Mouse (Mus musculus) telencephalon, adult 2 months (tissue): ENCODE results near the gene Pbx3.

ENCODE experiments used
- DNase-seq: peaks from one replicate; pipeline ENCODE4 v3.0.0-alpha.2; 2011; ENCODE audit warnings: low read depth, low spot score

The Pbx3 gene

DNA sequence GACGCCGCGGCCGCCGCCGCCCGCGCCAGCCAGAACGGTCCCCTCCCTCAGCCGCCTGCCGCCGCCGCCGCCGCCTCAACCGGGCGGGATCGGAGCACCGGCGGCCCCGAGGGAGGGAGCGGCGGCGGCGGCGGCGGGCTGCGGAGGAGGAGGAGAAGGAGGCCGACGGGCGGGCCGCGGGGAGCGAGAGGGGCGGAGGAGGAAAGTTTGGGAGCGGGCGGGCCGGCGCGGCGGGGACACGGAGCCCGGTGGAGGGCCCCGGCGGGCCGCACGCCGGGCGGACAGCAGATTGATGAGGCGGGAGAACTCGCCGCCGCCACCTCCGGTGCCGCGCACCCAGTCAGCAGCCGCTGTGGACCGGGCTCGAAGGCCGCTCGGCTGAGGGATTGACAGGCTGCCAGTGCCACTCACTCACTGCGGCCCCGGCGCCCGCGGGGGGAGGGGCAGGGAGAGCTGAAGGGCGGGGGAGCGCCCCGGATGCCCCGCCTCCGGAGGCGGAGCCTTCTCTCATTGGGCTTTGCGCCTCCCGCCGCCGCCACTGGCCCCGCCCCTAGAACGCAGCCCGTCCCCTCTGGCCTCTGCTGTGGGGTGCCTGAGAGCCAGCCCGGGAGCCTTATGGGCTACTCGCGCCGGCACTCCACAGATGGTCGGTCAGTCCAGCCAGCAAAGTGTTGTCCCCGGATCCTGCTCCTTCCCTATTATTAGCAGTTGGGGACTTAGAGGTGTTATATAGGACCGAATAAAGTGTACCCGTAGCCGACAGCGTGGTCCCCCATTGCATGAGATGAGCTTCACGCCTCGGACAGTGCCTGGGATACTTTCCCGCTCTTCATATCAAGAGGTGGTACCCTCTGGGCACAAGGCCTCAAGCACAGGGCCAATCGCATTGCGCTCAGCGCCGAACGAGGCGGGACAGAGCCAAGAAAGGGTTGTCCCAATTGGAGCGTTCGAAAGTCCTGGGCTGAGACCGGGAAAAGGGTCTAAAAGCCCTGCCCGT, at the start of gene Pbx3:
TSS of gene Pbx3 (minus strand) at position 838 of the 997 bp plus-strand sequence.
- peak; percentile 53 for DNase-seq

DNA sequence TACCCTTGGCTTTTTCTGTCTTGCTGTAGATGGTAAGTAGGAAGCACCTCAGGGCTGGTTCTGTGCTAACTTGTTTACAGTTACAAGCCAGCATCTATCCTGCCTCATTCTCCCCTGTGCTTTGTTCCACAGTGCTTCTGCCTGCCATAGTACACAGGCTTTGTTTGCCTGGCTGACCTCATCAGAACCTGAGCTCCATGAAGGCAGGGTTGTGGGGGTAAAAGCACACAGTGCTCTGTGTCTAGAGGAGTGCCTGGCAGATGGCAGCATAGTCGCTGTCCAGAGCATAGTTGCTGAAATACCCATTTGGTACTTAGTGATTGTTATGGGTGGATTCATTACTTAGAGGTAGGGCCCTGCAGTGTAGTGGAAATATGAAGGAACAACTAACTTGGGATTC, 47.3 kb upstream of the Pbx3 start:
- no peak for DNase-seq

DNA sequence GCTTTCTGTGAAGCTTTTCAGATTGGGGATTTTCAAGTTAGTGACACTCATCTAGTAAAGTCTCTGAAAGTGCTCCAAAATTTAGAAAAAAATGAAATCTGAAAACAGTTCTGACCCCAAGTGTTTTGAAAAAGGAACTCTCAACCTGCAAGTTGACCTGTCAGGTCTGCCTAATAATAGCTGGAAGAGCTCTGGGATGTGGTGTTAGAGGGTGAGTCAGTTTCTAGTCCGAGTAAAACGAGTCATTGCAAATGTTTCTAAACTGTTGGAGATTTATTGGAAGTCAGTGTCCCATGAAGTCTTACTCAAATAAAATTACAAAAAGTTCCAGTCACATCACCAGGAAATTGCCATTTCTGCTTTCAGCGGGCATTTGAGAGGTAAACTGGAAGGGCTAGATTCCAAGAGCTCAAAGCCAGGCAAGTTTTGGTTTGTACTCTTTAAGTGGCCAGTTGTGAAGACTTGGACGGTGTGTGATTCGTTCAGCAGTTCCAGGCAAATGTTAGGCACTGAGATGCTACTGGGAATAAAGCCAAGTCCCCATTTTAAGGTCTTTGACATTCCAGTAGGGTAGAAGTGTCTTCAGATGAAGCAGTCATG, 36.9 kb upstream of the Pbx3 start:
- no peak for DNase-seq

DNA sequence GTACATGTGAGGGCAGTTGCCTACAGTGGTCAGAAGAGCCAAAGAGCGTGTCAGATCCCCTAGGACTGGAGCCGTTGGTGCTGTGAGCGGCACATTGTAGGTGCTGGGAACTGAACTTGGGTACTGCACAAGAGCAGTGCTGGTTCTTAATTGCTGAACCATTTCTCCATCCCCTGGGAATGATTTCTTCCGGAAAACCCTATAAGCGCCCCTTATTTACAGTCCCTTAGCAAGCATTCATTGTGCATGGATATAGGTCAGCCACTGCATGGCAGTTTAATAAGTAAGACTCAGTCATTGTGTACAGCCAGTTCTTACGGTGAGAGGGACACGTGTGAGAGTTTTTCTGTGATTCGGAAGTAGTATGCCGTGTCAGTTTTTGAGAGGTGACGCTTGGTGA, 35.4 kb upstream of the Pbx3 start:
- DNase-seq, result no peak

DNA sequence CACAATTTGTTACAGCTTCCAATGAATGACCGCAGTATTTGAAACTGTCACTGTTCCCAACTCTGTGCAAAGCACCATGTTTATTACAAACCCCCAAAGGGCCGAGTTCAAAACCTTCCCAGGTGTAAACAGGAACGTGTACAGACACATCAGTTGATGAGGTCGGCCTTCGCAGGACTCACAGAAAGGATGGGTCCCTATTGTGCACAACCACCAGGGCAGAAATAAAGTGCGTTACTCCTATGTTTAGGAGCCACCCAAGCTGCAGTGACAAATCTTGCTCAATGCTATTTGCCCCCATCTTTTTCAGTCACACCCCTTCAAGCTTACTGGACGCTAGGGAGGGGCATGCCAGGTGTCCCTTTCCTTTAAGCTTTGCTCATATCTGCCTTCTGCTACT, 34.7 kb upstream of the Pbx3 start:
- no peak for DNase-seq

DNA sequence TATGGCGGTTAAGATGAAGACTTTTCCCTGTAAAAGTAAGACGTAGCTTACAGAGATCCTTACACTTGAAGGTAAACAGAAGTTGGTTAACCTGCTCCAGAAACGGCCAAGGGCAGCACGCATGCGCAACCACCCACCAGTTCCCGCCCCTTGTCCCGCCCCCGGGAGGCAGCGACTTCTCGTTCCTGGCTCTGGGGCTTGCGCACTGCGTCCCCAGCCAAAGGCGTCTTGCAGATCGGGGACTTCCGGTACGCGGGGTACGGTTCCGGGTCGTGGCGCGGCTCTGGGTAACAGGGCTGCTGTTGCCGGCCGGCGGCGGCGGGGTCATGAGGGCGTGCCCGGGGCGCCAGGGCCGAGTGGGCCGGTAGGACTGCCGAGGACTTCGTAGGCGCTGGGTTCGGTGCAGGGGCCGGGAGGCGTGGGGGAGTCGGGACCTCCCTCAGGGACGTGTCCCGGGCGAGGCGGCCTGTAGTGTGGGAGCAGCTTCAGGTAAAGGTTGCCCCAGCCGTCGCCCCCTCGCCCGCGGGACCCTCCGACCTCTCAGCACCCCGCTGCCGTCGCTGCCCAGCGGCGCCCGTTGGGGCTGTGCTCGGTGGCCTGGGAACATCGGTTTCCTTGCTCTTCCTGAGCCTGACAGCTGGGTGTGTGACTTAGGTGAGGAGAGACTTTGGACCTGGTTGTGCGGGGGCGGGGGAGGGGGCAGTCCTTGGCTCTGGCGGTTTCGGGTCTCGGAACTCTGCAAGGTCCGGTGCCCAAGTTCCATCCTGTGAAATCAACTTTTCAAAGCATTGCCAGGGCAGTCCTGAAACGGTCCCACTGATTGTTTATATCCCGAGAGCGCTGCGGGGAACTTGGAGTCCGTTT, 33.9 kb upstream of the Pbx3 start, which contains the start of gene Mapkap1:
TSS of gene Mapkap1 (plus strand) at position 171 of the 864 bp plus-strand sequence.
- DNase-seq, result peak; percentile 95

DNA sequence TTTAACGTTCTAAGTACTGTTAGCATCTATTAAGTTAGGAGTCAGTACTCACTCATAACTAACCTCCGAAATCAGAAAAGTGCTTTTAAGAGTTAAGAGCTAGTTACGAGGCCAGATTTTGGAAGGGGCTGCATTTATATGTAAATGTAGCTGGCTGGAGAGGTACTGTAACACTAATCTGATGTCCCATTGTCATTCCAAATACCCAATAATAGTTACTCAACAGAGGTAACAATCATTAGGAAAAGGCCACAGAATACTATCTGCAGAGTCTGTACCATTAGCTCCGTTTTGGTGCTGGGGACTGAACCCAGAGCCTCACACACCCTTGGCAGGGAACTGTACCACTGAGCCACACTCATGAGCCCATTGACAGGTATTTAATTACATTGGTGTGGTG, 26.6 kb upstream of the Pbx3 start:
- DNase-seq, result no peak

DNA sequence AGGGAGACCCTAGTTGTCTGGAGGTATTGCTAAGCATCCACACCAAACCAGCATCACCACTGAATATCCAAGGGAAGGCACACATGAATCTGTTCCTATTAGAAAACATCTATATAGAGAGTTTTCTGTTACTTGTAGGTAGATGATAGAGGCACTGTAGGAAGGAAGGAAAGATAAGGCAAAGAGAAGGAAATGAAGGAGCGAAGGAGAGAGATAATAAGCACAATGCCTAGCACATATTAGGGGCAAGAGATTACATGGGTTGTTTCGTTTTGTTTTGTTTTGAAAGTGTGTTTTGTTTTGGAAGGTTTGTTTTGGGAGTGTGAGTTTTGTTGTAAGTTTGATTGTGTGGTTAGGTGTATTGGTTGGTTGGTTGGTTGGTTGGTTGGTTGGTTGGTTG, 6.0 kb upstream of the Pbx3 start:
- DNase-seq, result no peak

DNA sequence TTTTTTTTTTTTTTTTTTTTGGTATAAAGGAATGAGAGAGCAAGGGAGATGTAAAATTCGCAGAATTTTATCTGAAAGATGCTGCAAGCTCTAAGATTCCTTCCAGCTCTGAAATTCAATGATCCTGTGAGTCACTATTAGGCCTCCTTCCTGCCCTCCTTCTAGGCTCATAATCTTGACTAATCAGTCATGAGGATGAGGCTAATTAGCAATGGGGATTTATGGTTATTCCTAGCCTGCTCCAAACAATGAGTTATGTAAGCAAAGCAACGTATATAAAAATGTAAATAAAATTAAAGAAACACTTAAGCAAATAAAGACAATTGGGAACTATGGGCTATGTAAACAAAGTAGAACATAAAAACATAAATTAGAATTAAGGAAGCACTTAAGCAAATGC, 1.4 kb upstream of the Pbx3 start:
- no peak for DNase-seq

DNA sequence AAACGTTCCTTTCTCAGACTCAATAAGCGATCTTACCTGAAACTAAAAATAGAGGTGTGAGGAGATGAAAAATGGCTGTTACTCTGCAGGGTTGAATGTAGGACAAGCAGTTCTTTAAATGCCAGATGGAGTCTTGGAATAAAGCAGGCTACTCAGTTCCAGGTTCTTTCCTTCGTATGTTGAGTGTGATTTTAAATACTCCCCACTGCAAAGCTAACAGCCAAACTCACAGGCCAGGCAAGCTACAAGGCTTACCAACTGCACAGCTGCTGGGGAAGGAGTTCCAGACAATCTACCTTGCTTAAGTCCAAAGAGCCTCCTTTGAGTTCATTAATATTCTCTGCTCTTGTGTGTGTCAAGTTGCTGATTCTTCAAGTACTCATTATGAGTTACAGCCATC, 944 bp upstream of the Pbx3 start:
- peak; percentile 48 for DNase-seq

DNA sequence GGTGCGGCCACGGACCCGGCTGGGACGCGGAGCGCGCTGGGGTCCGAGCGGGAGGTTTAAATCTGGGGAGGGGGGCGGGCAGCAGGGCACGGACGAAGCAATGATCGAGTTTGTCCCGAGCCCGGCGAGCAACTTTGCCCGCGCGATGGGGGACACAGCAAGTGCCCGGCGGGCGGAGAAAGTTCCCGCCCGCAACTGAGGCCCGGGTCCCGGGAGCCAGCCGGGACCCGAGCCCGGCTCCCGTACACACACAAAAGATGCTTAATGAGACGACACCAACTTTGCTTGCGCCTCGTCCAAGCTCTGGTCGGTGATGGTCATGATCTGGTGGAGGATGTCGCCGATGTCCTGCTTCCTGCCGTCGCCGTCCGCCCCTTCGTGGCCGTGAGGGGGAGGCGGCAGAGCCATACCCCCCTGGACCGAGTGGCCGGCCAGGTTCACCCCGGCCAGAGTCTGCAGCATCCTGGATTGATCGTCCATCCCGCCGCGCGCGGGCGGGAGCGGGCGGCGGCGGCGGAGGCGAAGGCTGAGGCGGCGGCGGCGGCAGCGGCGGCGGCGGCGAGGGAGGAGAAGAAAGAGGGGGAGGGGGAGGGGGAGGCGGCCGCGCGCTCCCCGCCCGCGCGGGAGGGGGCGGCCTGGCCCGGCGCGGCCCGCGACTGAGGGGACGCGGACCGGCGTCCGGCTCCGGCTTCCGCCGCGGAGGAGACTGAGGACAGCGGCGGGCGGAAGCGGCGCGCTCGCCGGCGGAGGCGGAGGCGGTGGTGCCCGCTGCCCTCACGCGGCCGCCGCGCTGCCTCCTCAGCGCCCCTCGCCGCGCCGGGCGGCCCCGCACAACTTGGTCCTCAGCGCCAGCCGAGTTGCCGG, 1.3 kb downstream of the Pbx3 start:
- DNase-seq, result no peak

DNA sequence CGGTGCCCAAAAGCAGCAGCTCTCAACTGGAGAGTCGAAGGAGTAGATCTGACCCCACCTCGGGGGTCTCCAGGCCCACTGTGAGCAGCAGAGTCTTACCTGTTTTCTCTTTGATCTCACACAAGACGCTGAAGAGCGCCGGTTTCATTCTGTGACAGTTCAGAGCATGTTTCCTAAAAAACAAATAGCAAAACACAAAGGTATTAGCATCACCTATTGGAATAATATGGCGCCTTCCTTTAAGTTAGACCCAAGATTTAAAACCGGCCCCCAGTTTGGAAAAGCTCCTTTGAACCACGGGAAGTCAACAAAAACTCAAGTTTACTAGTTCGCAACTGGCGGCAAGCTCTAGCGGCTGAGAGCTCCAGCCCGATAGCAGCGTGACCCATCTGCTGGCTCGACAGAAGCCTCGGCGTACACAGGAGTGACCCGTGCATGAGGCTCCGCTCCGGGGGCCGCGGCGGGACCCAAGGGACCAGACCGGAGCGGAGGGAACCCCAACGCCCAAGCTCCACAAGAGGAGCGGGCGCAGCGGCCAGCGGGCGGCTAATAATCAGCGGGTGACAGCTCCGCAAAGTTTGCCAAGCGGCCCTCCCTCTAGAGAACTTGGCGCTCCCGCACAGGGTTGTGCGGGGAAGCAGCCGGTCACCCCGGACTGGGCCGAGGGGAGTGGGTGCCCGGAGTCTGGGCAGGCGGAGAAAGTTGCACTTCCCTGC, 2.1 kb downstream of the Pbx3 start:
- no peak for DNase-seq

DNA sequence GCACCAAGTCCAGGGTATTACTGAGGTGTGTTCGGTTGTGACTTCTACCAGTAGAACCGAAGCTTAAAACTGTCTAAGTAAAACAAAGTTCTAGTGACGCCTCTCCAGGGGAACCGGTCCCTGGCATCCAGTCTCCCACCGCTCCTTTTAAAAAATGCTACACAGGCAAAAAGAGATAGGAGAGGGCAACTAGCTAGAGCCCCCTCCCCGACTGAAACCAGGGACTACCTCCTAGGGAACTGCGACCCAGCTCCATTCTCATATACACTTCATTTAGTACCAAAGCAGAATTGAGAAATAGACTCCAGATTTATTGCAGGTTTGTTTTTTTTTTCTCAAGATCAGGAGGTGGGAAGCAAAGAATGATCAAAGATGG, 2.6 kb downstream of the Pbx3 start:
- no peak for DNase-seq

DNA sequence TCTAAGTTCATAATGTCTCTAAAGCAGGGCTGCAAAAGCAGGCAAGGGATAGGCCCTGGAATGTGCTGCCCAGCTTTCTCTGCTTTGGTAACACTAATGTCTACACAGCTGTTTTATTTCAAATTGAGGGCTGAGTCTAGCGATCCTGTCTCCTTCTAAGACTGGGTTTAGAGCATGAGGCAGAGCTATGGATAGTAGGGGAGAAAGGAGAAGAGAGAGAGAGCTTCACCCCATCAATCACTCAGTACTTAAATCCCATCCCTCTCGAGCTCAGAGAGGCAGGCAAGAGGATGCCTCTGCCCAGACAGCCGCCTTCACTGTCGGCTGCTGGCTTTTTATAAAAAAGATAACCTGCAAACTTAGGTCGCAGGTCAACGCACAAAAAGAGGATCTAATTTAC, 4.5 kb downstream of the Pbx3 start:
- no peak for DNase-seq

DNA sequence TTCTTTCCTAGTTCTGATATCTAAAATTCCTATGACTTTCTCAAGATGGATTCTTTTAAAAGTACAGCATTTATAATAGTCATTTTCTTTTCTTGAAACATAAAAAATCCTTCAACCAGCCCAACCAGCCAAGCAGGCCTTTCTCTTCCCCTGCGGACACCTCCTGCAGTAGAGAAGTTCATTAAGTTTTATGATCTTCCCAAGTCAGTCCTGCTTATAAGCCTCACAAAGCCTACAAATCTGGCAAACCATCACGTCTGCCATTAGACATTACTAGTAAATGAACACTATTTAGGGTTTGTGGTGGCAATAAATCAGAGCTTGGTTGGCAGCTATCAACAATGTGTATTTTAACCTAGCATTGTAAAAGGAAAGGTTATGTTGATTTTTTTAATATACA, 5.9 kb downstream of the Pbx3 start:
- DNase-seq, result no peak

DNA sequence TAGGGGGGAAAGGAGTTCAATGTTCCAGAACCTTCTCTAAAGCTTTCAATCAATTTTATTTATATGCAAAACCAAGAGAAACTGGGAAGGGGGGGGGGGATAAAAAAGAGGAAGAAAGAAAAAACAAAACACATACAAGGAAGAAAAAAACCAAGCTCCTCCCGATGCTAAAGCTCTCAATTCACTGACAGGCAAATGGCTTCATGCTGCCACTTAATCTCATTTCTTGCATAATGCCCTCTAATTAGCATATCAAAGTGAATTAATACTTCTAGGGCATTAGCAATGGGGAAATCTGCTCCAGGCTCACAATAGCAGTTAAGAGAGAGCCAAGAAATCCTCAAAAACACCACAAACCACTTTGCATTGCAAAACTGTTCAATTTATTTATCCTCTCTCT, 9.3 kb downstream of the Pbx3 start:
- DNase-seq, result no peak

DNA sequence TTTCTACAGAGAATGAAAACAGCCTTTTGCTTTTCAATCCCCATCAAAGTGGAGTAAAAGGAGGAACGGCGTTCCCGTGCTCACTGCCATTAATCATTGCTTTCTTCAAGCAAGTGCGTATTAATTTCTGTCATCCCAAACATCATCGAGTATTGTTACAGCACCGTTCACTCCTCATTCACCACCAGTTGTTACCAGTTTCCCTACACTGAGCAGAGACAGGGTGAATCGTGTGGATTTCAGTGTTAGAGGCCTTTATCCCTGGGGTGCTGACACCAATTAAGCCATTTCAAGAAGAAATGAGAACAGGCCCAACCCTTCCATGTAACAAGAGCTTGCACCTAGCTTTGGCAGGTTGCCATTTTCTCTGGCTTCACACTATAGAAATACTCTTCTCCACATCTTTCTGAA, 17.1 kb downstream of the Pbx3 start:
- no peak for DNase-seq

DNA sequence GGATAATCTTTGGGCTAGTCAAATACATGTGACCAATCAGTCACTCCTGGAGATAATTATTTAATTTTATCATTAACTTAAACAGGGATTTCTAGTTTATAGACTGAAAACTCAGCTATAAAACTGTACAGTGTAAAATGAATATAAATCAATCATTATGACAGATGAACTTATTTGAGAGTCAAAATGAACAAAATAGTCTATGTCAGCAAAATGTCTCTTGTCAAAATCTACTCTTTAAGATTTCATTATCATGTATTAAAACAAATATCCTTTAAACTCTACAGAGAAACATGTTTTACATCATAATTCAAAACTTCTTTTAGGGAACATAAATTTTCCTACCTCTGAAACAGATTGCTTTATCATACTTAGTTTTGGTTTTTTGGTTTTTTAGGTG, 20.9 kb downstream of the Pbx3 start:
- no peak for DNase-seq

DNA sequence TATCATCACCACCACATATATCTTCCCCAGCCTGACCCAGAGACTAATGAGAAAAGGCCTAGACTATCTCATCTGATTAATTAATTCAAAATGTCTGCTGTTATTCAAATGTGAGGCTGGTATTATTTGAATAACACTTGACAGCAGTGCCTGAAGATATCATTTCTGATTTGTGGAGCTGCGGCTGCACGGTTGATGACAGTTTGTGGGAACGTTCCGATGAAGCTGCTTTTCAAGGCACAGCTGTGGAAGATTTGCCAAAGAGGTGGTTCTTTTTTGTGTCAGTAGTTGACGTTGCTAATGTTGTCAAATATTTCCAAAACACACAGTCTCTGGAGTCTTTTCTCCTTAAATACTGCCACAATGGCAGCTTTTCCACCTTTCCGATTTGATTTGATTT, 25.8 kb downstream of the Pbx3 start:
- no peak for DNase-seq

DNA sequence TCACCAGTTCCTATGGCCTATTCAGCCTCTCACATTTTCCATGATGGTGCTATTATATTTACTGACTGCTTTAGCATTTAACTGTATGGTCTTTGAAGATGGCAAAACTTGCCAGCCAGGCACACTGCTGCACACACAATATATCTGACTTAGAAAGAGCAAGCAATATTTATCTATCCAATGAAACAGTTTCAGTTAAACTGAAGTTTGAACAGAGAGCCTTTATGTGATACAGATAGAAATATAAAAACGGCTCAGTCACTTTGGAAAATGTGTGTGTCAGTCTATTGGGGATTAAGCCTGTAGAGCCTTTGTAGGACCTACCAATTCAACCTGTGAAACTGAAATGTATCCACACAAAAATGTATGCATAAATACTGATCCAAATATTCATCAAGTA, 74.3 kb downstream of the Pbx3 start:
- no peak for DNase-seq

DNA sequence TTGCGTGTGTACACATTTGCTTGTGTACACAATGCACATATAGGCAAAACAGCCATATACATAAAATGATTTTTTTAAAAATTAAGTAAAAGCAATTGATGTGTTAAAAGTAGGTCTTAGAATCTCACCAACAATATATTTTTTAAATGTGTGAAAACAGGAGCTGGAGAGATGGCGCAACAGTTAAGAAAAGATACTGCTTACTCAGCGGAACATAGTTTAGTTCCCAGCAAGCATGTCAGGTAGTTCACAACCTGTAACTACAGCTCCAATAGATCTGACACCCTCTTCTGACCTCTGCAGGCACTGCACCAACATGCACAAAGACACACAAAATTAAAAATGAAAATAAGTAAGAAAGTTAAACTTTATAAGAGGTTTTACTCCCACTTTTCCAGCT, 74.7 kb downstream of the Pbx3 start:
- DNase-seq, result no peak
